Mouse (Mus musculus) C2C12 (cell line): Measurements from ENCODE around the gene Kat6b. TPM values are rescaled to one million over a fixed set of nuclear protein-coding genes. Genes with fewer than 3 reads are reported as not detected.

Experiments used
- H3K27me3 ChIP-seq: one replicate; pipeline ENCODE4 v1.6.1; 2011; ENCODE audit not compliant: control insufficient read depth, insufficient read depth, insufficient read length
- H3K36me3 ChIP-seq: one replicate; pipeline ENCODE4 v1.6.1; 2011; ENCODE audit not compliant: control insufficient read depth, insufficient read depth
- H3K4me3 ChIP-seq: one replicate; pipeline ENCODE4 v1.5.1; 2011; ENCODE audit warnings: mild to moderate bottlenecking, control low read depth; ENCODE audit not compliant: poor library complexity, insufficient read depth, severe bottlenecking
- H3K79me2 ChIP-seq: one replicate; pipeline ENCODE4 v1.6.1; 2011; ENCODE audit not compliant: control insufficient read depth, insufficient read depth
- H3K79me3 ChIP-seq: one replicate; pipeline ENCODE4 v1.6.1; 2011; ENCODE audit warnings: low read depth, control low read depth
- H3ac ChIP-seq: one replicate; pipeline ENCODE3; 2011; ENCODE audit warnings: low read depth; ENCODE audit not compliant: control insufficient read depth, insufficient read length
- CEBPB ChIP-seq: IDR thresholded peaks from one replicate; pipeline ENCODE4 v1.6.1; 2011; ENCODE audit warnings: low read depth, mild to moderate bottlenecking, control low read depth, moderate library complexity
- CTCF ChIP-seq: IDR thresholded peaks from one replicate; pipeline ENCODE4 v1.5.1; 2011; ENCODE audit not compliant: control insufficient read depth, insufficient read depth, insufficient read length
- FOSL1 ChIP-seq: IDR thresholded peaks from one replicate; pipeline ENCODE4 v1.8.0; 2011; ENCODE audit warnings: mild to moderate bottlenecking, low read length; ENCODE audit not compliant: poor library complexity, insufficient read depth, severe bottlenecking
- MAX ChIP-seq: IDR thresholded peaks from one replicate; pipeline ENCODE4 v1.6.1; 2011; ENCODE audit warnings: mild to moderate bottlenecking, control low read depth
- MYOD1 ChIP-seq: IDR thresholded peaks from one replicate; pipeline ENCODE4 v1.6.1; 2011; ENCODE audit warnings: low read depth; ENCODE audit not compliant: control insufficient read depth, insufficient read length
- MYOG ChIP-seq: IDR thresholded peaks from one replicate; pipeline ENCODE4 v1.6.1; 2011; ENCODE audit not compliant: control insufficient read depth, insufficient read length; ENCODE audit errors: extremely low read depth
- USF1 ChIP-seq: IDR thresholded peaks from one replicate; pipeline ENCODE4 v1.6.1; 2011; ENCODE audit warnings: low read depth, mild to moderate bottlenecking, control low read depth, moderate library complexity
- polyA plus RNA-seq: library from polyadenylated mRNA; unstranded; fragments of >200 nt; fragmentation: generic; extraction: Trizol; gene quantifications from one replicate; pipeline ENCODE4 v1.2.1, GENCODE M21; 2012; ENCODE audit warnings: missing spikeins

Kat6b gene
- polyA plus RNA-seq, 1 experiment, result 2.7 TPM

- Histone ChIP-seq H3ac (no peak overlapping the region), H3K79me2 (no peaks in the 10 kb centered on the region), H3K4me3 (no peak overlapping the region), H3K79me3 (no peaks in the 10 kb centered on the region), H3K27me3 (no peaks in the 10 kb centered on the region), H3K36me3 (no peaks in the 10 kb centered on the region)
- TF ChIP-seq MYOD1 (no peak), USF1 (no peak), FOSL1 (no peak), MAX (no peak), CEBPB (no peak)
Measured at GRCm38 (mm10) chr14:21489116-21489485, 7.9 kb downstream of the Kat6b start.

- TF ChIP-seq CEBPB (peak; percentile 50), MYOG (no peak)
- Histone ChIP-seq H3ac (no peak overlapping the region), H3K36me3 (no peaks in the 10 kb centered on the region), H3K4me3 (no peak overlapping the region), H3K79me2 (no peaks in the 10 kb centered on the region), H3K79me3 (no peaks in the 10 kb centered on the region), H3K27me3 (no peaks in the 10 kb centered on the region)
Measured at GRCm38 (mm10) chr14:21490141-21490540, 8.9 kb downstream of the Kat6b start.

GRCm38 (mm10) chr14:21498361-21498996 lies 17.2 kb downstream of the Kat6b start:
- H3K4me3 ChIP-seq, result peak overlapping the region; percentile 83
- H3ac ChIP-seq, result peak overlapping the region; percentile 99
- H3K79me3 ChIP-seq, result no peaks in the 10 kb centered on the region
- H3K27me3 ChIP-seq, result no peaks in the 10 kb centered on the region
- TF ChIP-seq CTCF (no peak), MAX (no peak), USF1 (no peak), FOSL1 (no peak), MYOD1 (no peak), MYOG (no peak), CEBPB (no peak)
- H3K36me3 ChIP-seq, result no peaks in the 10 kb centered on the region
- peaks cover 13% of the 10 kb centered on the region for H3K79me2 ChIP-seq

GRCm38 (mm10) chr14:21499011-21499581 lies 17.9 kb downstream of the Kat6b start:
- H3K79me3 ChIP-seq, result no peaks in the 10 kb centered on the region
- TF ChIP-seq USF1 (no peak), CEBPB (no peak), MYOD1 (no peak), CTCF (no peak), MAX (no peak), FOSL1 (no peak), MYOG (no peak)

GRCm38 (mm10) chr14:21499631-21500153 lies 18.5 kb downstream of the Kat6b start:
- Histone ChIP-seq H3ac (peak overlapping the region; percentile 99), H3K79me3 (no peaks in the 10 kb centered on the region), H3K79me2 (peaks cover 13% of the 10 kb centered on the region), H3K27me3 (no peaks in the 10 kb centered on the region), H3K4me3 (peak overlapping the region; percentile 83), H3K36me3 (no peaks in the 10 kb centered on the region)
- TF ChIP-seq USF1, result no peak
- TF ChIP-seq MAX, result no peak
- TF ChIP-seq CTCF, result no peak
- no peak for TF ChIP-seq MYOD1
- no peak for TF ChIP-seq MYOG
- TF ChIP-seq FOSL1, result no peak
- no peak for TF ChIP-seq CEBPB

More at GRCm38 (mm10) chr14:21499011-21499581, 17.9 kb downstream of the Kat6b start:
- Histone ChIP-seq H3ac (peak overlapping the region; percentile 99), H3K27me3 (no peaks in the 10 kb centered on the region), H3K79me2 (peaks cover 13% of the 10 kb centered on the region), H3K4me3 (peak overlapping the region; percentile 83), H3K36me3 (no peaks in the 10 kb centered on the region)

GRCm38 (mm10) chr14:21500154-21501047 lies 19.2 kb downstream of the Kat6b start:
- Histone ChIP-seq H3K4me3 (peak overlapping the region; percentile 83), H3K79me2 (peaks cover 18% of the 10 kb centered on the region), H3K79me3 (no peaks in the 10 kb centered on the region), H3K27me3 (no peaks in the 10 kb centered on the region), H3ac (peak overlapping the region; percentile 99), H3K36me3 (no peaks in the 10 kb centered on the region)
- TF ChIP-seq MYOG (no peak), CTCF (no peak), MYOD1 (no peak), MAX (no peak)
